ENCODE assay signal across 9 mouse cellular contexts in genomic region chr12:41566433-41566794, GRCm38 (mm10).
DNase-seq lines count a peak whose midpoint lies in the region; ATAC-seq and TF ChIP-seq lines count a peak whose summit lies in the region.
"Had no signal": no experiment of that assay in that cellular context is flagged by ENCODE, and none has a peak within 500 bp of the region (broad histone marks: within the 10 kb centered on the region; RNA-seq: fewer than 3 reads in every experiment).

No protein-coding gene starts in this region.

- H3K27ac ChIP-seq in heart, embryonic 14.5 days (replicated peaks in 1 of 2; ENCODE audit: control insufficient read depth in 1 of 2, insufficient read depth in 1 of 2, low read depth in 2 of 2, low read length in 2 of 2), result no peak overlapping the region
- H3K27ac ChIP-seq in hindbrain, embryonic 12.5 days, result no peak overlapping the region
- H3K27ac ChIP-seq in midbrain, embryonic 10.5 days (replicated peaks), result peak overlapping the region; percentile 80
- H3K27ac ChIP-seq: gastrocnemius, adult 2 months had no signal

- H3K4me1 ChIP-seq in heart, embryonic 14.5 days (ENCODE audit: control insufficient read depth in 2 of 2, insufficient read depth in 2 of 2, low read length in 2 of 2), result peaks cover 8% of the 10 kb centered on the region in 2 experiments; a peak in 2 of 4 replicates
- no peaks in the 10 kb centered on the region for H3K4me1 ChIP-seq in G1E (ENCODE audit: insufficient read depth, low read depth, low read length)
- peaks cover 11% of the 10 kb centered on the region for H3K4me1 ChIP-seq in hindbrain, embryonic 12.5 days
- H3K4me1 ChIP-seq in midbrain, embryonic 10.5 days, result peaks cover 14% of the 10 kb centered on the region

- intact Hi-C loops in heart, postnatal 10 days (cut with DNase I), result no loop called here

- TF ChIP-seq CTCF in G1E (IDR thresholded peaks at IDR 0.05; ENCODE audit: low read depth, low read length), result no peak

- H3K36me3 ChIP-seq in heart, embryonic 14.5 days (ENCODE audit: control insufficient read depth, insufficient read depth, low read length), result no peaks in the 10 kb centered on the region
- no peaks in the 10 kb centered on the region for H3K36me3 ChIP-seq in G1E (replicated peaks)
- H3K36me3 ChIP-seq in hindbrain, embryonic 12.5 days, result no peaks in the 10 kb centered on the region
- H3K36me3 ChIP-seq in midbrain, embryonic 10.5 days, result no peaks in the 10 kb centered on the region

- H3K27me3 ChIP-seq in heart, embryonic 14.5 days (ENCODE audit: control insufficient read depth, insufficient read depth, low read length), result no peaks in the 10 kb centered on the region
- no peaks in the 10 kb centered on the region for H3K27me3 ChIP-seq in G1E (ENCODE audit: insufficient read depth, low read length)
- H3K27me3 ChIP-seq in hindbrain, embryonic 12.5 days, result no peaks in the 10 kb centered on the region
- no peaks in the 10 kb centered on the region for H3K27me3 ChIP-seq in midbrain, embryonic 10.5 days (ENCODE audit: low read depth, poor library complexity, severe bottlenecking)

- DNase-seq in heart, postnatal 10 days, result no peak
- no peak for DNase-seq in G1E (ENCODE audit: low spot score)
- no peak for DNase-seq in midbrain, embryonic 10.5 days (ENCODE audit: low spot score)
- DNase-seq in ovary, postnatal 10 days (ENCODE audit: low spot score), result no peak
- no peak for DNase-seq in adrenal gland, postnatal 4 days (ENCODE audit: low spot score in 2 of 2)
- DNase-seq in cerebellum, adult 9-10 months, result no peak
- DNase-seq: gastrocnemius, adult 2 months had no signal

- ATAC-seq in heart, embryonic 14.5 days (ENCODE audit: insufficient number of reproducible peaks, insufficient read depth, low FRiP score, low read depth), result no peak; the same call in 1 of the 2 replicates
- ATAC-seq in G1E (ENCODE audit: extremely low read depth, insufficient number of reproducible peaks, low FRiP score, poor library complexity, severe bottlenecking), result peak; percentile 28; the same call in 1 of the 2 replicates
- ATAC-seq in hindbrain, embryonic 12.5 days (ENCODE audit: low FRiP score), result peak; percentile 72

- WGBS in heart, embryonic 14.5 days, result 36% methylated on average over 1 of the region's 1 CpGs
- 31% methylated on average over 1 of the region's 1 CpGs for WGBS in hindbrain, embryonic 12.5 days
- WGBS in midbrain, embryonic 10.5 days, result 63% methylated on average over 1 of the region's 1 CpGs

- peak overlapping the region; percentile 58 for H3K4me2 ChIP-seq in heart, embryonic 14.5 days (ENCODE audit: low read length)
- H3K4me2 ChIP-seq in hindbrain, embryonic 12.5 days (replicated peaks), result peak overlapping the region; percentile 45

- no peaks in the 10 kb centered on the region for H3K9me3 ChIP-seq in heart, embryonic 14.5 days (ENCODE audit: control insufficient read depth, low read length)
- H3K9me3 ChIP-seq in G1E (replicated peaks), result peaks cover 3% of the 10 kb centered on the region; the same call in 1 of the 2 replicates
- no peaks in the 10 kb centered on the region for H3K9me3 ChIP-seq in hindbrain, embryonic 12.5 days (replicated peaks)
- H3K9me3 ChIP-seq in midbrain, embryonic 10.5 days (replicated peaks), result no peaks in the 10 kb centered on the region

- no peak overlapping the region; the same call in 1 of the 2 replicates for H3K9ac ChIP-seq in heart, embryonic 14.5 days (ENCODE audit: low read length)
- H3K9ac ChIP-seq in hindbrain, embryonic 12.5 days, result no peak overlapping the region

- no peak overlapping the region for H3K4me3 ChIP-seq in heart, embryonic 14.5 days (ENCODE audit: control insufficient read depth in 1 of 2, insufficient read depth in 1 of 2, low read depth in 1 of 2, low read length in 2 of 2)
- no peak overlapping the region for H3K4me3 ChIP-seq in G1E (ENCODE audit: low read depth, low read length)
- no peak overlapping the region for H3K4me3 ChIP-seq in hindbrain, embryonic 12.5 days
- H3K4me3 ChIP-seq in midbrain, embryonic 10.5 days, result peak overlapping the region; percentile 37; the same call in 1 of the 2 replicates
- H3K4me3 ChIP-seq: gastrocnemius, adult 2 months had no signal
